Mouse (Mus musculus) T-helper 17 cell (primary cell): ENCODE measurements around the gene Tmem86a.

Experiments
- in situ Hi-C, 2 experiments: fragments of 300-600 bp; cut with MboI, MseI; formaldehyde crosslinking; loops; 1 replicate in 1 of 2; 2 replicates in 1 of 2; pipeline ENCODE4 v1.15.1; 2025; ENCODE audit warnings: high pct_unique_total_duplicates in 2 of 2

Tmem86a gene

DNA sequence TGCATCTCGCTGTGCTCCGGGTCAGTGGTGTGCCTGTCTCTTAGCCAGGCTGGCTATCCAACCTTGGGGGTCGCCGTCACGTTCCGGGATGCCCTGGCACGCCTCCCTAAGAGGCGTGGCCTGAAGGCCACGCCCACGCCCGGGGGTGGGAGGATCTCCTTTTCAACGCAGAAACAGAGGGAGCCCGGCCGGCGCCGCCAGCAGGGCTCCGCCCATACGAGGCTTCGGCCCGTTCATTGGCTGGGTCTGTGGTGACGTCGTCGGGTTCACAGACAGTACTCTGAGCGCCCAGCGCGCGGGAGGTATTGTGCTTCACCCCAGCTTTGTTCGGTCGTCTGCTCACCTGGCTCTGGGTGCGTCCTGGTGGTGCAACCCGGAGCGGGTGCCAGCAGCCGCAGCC, at the start of gene Tmem86a:
Tmem86a (plus strand) TSS at position 236 of the 400 bp plus-strand sequence.
- in situ Hi-C loops = no loop called here

DNA sequence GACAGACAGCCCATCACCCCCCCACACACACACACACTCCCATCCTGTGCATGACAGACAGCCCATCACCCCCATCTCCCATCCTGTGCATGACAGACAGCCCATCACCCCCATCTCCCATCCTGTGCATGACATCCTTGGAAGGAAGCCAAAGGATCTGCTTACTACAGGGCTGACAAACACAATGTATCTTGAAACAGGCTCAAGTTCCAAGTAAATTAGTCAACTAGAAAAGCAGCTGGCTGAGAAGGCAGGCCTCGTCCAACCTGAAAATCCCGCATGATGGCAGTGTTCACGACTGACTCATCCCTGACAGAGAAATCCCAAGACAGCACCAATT, 49.8 kb upstream of the Tmem86a start:
- in situ Hi-C loops = loop anchor here in 1 of 2 experiments (25.0 kb wide), 1 partner anchor 1088 kb away; the partner anchor contains the start of genes Ccdc114 and Emp3

DNA sequence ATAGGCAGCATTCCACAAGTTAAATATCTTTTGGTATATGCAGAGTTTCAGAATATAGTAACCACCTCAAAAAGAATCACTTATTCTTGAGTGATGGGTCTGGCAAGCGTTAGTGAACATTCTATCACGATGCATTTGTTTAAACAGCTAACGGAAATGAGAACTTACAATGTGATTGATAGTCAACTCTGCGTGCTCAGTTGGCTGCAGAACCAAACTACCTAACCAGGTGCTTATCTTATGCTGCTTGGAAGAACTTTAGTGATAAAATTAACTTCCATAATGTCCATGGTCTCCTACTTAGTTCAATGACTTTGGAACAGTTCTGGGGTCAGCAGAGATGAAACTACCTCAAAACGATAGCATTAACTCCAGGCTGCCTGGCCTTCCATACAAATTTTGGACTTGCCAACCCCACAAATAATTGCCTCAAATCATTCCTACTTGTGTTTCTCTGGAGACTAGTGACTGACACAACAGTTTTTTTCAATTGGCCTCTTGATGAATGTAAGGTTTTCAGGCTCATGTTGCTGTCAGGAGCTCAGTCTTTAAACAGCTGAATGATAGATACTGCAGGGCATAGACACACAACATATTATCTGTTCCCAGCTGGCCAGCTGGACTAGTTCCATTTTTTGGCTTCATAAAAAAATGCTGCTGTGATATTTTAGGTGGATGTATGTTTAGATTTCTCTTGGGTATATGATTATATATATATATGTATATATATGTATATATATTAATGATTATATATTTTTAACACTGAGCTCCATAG, 49.1 kb upstream of the Tmem86a start:
- in situ Hi-C loops = loop anchor here in 1 of 2 experiments (25.0 kb wide), 1 partner anchor 1089 kb away; the partner anchor contains the start of genes Ccdc114 and Emp3

DNA sequence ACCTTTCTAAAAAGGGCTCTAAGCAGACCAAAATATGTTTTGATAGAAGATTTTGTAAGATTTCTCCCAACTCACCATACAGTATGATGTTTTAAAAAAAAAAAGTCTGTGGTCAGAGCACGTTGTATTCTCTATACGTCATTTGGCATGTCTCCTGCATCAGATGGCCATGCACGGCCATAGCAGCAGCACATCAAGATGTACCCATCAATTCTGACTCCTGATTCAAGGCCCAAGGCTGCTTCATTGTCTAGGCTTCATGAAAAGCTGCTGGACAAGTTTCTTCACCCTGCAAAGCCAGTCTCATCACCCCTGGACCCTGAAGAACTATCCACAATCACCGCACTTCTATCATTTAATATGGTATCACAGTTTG, 48.5 kb upstream of the Tmem86a start:
- in situ Hi-C loops = loop anchor here in 1 of 2 experiments (25.0 kb wide), 1 partner anchor 1090 kb away; the partner anchor contains the start of genes Ccdc114 and Emp3

DNA sequence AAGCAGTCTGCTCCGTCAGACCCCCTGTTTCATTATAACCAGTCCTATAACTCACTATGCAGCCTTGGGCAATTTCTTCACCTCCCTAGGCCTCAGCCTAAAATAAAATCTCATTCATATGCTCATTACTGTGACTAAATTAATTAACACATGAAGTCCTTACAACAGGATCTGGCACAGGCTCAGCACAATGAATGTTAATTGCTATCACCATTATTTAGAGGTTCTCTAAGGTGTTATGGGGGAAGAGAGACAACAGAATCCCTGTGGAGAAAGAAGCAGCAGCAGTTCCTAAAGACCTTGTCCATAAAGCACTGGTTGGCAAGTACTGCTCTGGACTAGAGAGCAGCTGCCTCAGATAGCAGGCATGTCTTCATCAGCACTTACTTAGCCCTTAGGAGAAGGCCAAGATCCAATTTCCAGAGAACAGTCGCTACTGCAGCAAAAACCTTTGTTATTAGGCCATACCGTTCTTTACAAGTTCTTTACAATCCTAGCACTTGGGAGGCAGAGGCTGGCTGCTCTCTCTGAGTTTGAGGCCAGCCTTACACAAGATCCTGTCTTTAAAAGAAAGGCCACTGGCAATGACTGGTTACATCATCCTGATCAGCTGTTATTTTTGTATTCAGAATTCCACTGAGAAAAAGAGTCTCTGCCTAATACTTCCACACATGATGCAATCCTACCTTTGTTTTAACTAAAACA, 46.8 kb upstream of the Tmem86a start:
- in situ Hi-C loops = loop anchor here in 1 of 2 experiments (25.0 kb wide), 1 partner anchor 1091 kb away; the partner anchor contains the start of genes Ccdc114 and Emp3

DNA sequence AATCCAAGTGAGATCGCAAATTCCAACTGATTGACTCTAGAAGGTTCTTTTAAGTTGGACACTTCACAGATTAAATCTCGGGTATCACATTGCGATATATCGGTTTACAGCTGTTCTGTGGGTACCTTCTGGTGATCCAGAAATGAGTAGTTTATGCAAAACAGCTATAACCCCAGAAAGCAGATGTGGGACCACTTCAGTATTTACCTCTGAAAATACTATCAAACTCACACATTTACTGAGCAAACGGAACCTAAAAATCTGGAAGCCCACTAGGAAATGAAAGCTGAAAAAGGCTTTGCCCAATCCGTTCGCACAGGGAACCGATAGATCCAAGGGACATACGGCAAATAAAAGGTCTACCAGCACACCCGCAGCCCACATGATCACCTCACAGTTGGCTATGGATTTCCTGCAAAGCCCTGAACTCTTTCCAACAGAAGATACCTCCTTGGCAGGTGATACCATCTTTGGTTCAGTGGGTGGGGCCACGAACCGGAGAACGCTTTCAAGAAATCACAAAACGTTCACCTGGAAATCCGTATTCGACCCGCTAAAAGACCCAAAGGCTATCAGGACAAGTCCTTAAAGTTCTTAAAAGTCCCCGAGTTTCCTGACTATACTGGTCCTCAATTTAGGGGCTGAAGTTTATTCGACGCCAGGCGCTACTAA, 43.2 kb upstream of the Tmem86a start:
- in situ Hi-C loops = loop anchor here (5.0 to 25.0 kb wide), 2 partner anchors 40 to 1095 kb away; partner anchors contain the start of genes Ccdc114 (in 1 of the 2) and Emp3 (in 1 of the 2)

DNA sequence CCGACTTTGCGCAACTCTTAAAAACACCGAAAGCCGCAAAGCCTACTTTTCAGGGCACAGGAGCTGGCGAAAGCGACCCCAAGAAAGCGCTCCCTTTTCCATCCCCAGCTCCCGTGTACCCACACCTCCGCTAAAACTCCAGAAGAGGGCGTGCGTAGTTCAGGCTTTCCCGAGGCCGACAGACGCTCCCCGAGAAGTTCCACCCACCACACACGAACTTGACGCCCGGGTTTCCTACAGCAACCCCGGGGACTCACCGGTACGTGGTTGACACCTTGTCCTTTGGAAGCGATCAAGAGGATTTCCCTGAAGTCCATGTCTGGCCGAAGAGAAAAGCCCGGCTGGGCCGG, 42.6 kb upstream of the Tmem86a start:
- in situ Hi-C loops = loop anchor here (5.0 to 25.0 kb wide), 2 partner anchors 40 to 1095 kb away; partner anchors contain the start of genes Ccdc114 (in 1 of the 2) and Emp3 (in 1 of the 2)

DNA sequence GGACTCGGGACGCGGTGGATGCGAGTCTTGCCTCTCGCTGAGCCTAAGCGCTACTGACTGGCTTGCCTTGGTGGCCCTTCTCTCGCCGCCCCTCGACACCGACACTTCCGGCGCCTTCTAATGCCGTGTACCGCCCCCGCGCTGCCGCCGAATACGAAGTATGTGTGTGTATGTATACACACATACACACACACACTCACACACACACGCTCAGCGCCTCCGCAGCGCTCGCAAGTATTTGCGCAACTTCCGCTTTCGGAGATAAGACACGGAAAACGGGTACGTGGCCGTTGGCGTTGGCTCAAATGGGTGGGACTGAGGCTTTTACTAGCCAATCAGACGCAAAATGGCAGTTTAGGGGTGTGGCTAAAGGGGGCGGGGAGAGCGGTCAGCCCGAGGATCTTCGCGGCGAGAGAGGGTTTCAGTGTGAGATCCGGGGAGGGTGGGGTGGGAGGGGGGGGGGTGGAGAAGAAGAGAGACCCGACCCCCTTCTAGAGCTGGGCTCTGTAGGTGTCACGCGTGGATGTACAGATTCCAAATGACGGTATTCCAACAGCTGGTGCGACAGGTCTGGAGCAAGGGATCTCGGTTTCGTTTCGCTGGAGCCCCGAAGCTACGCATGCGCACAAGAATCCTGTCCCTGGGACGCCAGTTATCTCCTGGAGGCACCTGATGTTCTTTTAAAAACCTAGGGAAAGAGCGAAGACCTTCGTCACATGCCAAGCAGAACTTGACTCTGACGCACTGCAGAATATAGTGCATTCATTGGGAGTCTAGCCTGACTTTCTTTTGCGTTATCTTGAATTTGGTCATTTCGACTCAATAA, 42.0 kb upstream of the Tmem86a start, which contains the start of gene Spty2d1:
Spty2d1 (minus strand) TSS at position 244 of the 826 bp plus-strand sequence.
- in situ Hi-C loops = loop anchor here (5.0 to 25.0 kb wide), 2 partner anchors 41 to 1096 kb away; partner anchors contain the start of genes Ccdc114 (in 1 of the 2) and Emp3 (in 1 of the 2)

DNA sequence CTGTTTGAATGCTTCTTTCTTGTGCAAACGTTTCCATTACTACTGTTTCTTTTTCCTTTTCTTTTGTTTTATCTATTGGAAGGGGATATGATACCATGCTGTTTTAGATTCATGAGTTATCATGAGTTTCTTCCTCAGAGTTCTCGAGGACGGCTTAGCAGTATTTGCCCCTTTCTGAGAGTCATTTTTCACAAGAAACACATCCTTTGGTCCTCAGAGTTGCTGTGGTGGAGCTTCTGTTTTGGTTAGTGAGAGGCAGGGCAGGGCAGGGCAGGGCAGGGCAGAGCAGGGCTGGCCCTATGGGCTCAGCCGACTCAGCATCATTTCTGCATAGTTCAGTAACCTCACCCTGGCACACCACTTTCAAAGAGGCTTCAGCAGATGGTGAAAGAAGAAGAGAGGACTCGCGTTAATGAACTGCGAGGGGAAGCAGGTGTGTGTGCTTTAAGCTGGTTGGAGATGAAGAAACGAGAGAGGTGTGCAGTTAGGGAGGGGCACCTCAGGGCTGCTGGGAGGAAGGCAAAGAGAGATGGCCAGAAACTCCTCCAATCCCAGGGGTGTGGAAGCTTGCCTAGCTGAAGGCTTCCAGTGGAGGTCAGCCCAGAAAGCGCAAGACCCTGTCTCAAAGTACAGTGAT, 37.2 kb upstream of the Tmem86a start:
- in situ Hi-C loops = loop anchor here in 1 of 2 experiments (25.0 kb wide), 1 partner anchor 1101 kb away; the partner anchor contains the start of genes Ccdc114 and Emp3

DNA sequence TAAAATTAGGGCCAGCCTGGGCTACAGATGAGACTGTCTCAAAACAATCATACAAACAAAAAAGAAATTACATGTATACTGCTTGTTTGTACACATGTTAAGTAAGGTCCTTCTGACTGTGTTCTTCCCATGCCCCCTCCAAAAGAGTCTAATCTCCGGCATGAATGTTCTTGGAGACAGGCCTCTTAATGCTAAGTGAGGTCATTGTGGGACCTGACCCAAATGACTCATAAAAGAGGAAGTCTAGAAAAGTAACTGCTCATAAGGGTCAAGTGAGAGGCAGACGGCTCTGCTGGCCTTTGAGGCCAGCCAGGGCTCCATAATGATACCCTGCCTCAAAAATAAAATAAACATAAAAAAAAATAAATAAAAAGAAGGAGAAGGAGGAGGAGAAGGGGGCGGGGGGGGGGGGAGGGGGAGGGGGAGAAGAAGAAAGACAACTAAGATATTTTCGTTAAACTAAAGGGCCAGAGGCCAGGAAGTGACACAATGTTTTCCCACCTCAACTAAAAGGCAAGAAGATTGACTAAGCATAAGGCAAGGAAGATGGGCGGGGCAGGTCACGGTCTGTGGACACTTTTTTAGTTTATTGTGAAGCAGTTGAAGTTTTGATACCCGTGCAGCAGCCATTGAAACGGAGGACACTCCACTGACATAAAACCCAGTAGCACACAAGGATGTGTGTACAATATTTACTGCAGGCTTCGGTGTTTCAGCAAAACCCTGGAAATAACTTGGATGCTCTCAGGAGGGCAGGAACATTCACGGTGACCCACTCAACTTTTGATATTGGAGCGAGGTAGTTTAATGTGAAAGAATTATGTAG, 35.6 kb upstream of the Tmem86a start:
- in situ Hi-C loops = loop anchor here in 1 of 2 experiments (5.0 to 25.0 kb wide), 2 partner anchors 52 to 1102 kb away; partner anchors contain the start of genes Ccdc114 and Emp3

DNA sequence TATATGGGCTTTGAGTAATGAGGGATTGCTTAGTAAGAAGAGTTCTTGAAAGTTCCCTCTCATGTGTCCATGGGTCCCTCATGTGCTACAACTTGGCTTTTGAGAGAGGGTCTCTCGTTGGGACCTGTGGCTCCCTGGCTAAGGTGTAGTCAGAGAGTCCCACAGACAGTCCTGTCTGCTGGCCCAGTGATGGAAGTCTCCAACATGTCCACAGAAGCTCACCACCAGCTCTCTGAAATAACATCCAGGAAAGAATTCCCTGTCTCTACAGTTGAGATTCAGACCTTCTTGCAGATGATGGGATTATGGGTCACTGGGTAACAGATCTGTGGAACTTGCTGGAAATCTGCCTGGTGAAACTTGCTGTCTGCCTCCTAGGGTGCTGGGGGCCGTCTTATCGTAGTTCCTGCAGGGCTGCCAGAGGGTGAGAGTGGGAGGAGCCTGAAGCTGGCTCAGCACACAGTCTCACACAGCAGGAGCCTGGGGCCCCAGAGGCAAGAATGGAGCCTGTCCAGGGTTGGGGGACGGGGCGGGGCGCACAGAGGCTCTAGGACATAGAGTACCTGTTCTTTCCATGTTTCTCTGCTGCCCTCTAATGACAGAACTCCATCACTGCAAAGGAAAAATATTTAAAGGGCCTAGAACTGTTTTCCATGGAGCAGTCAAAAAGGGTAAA, 34.9 kb upstream of the Tmem86a start:
- in situ Hi-C loops = loop anchor here in 1 of 2 experiments (5.0 to 25.0 kb wide), 2 partner anchors 53 to 1103 kb away; partner anchors contain the start of genes Ccdc114 and Emp3

DNA sequence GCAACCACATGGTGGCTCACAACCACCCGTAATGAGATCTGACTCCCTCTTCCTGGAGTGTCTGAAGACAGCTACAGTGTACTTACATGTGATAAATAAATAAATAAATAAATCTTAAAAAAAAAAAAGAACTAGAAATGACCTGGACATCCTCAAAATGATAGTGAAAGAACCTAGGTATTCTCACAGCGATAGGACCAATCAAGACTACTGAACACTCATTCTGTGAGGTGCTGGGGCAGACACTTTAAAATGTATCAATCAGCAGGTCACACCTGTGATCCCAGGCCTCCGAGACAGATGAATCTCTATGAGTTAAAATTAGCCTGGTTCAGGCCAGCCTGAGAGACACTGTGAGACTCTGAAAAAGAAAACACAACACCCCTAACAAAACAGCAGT, 33.8 kb upstream of the Tmem86a start:
- in situ Hi-C loops = loop anchor here in 1 of 2 experiments (5.0 to 25.0 kb wide), 2 partner anchors 54 to 1104 kb away; partner anchors contain the start of genes Ccdc114 and Emp3

DNA sequence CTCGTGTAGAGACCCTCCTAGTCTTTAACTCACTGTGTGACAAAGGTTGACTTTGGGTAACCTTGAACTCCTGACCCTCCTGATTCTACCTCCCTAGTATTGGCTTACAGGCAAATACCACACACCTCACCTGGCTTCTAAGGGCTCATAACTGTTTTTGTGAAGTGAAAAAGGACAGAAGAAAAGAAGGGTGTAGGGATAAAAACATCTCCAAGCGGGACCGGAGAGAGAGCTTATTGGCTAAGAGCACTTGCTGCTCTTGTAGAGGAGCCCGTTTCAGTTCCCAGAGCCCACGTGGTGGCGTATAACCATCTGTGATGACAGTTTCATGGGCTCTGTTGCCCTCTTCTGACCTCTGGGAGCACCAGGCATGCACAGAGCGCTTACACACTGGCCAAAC, 33.3 kb upstream of the Tmem86a start:
- in situ Hi-C loops = loop anchor here in 1 of 2 experiments (5.0 to 25.0 kb wide), 2 partner anchors 55 to 1105 kb away; partner anchors contain the start of genes Ccdc114 and Emp3

DNA sequence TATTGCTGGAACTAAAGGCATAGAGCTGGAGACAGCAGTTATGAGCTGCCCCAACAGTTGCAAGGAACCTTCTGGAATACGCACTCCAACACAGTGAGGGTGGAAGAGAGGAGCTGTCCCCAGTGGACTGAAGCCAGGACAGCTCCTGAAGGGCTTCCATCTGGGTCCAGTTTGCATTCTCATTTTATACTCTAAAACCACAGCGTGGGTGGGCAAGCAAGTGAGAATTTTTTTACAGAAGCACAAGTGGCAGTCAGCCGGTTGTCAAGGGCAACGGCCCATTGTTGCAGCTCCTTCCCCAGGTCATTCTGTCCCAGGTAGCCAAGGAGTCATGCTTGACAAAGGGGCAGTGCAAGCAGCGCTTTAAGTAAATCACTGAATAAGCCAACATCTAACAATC, 30.8 kb upstream of the Tmem86a start:
- in situ Hi-C loops = loop anchor here (5.0 to 25.0 kb wide), 5 partner anchors 57 to 1107 kb away; partner anchors contain the start of genes Ccdc114 (in 1 of the 2) and Emp3 (in 1 of the 2)

DNA sequence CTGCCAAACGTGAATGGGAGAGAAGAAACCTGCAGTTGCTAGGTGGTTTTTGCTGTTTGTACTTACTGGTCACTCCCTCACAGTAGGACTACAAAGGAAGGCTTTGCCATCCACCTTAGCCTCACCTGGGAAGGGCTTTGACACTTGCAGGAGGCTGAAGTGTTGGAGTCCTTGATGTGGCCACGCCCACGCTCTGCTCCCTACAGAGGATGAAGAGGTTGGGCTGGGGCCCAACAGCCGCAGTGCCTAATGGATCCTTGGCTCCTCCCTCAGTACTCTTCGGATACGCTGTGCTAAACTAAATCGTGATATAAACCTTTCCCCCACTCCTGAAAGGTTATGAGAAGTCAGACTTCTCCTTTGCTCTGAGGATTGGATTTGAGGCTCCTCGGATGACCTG, 29.4 kb upstream of the Tmem86a start:
- in situ Hi-C loops = loop anchor here (5.0 to 25.0 kb wide), 4 partner anchors 56 to 1109 kb away; partner anchors contain the start of genes Ccdc114 (in 1 of the 2) and Emp3 (in 1 of the 2)

DNA sequence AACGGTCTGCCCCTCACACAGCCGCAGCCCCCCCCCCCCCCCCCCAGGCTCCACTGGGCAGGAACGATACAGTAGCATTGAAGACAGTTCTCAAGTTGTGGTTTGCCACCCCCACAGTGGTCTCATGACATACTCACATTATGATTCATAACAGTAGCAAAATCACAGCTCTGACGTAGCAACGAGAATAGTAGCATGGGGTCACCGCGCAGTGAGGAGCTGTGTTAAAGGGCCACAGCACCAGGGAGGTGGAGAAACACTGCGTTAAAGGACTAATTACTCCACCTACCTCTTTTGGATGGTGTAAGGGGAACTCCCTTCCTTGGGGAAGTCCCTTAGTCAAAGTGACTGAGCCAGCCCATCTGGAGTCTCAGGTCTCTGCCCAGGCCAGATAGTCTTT, 27.9 kb upstream of the Tmem86a start:
- in situ Hi-C loops = loop anchor here (5.0 to 25.0 kb wide), 4 partner anchors 55 to 1110 kb away; partner anchors contain the start of genes Ccdc114 (in 1 of the 2) and Emp3 (in 1 of the 2)

DNA sequence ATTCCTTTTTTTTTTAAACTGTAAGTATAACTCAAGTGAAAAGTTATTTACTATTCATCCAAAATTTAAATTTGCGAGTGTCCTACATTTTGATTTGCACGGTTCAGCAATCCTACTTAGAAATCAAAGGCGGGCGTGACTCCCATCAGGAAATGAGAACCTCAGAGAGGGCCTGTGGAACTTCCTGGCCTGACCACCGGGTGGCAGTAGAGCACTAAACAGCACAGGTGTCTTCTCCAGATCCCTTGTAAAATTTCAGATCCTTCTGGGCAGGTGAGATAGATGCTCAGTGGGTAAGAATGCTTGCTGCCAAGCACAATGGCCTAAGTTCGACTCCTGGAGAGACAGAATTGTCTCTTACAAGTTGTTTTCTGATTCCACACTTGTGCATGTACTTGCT, 26.9 kb upstream of the Tmem86a start:
- in situ Hi-C loops = loop anchor here (5.0 to 25.0 kb wide), 4 partner anchors 54 to 1111 kb away; partner anchors contain the start of genes Ccdc114 (in 1 of the 2) and Emp3 (in 1 of the 2)
